Mouse (Mus musculus) heart, postnatal 0 days (tissue): ENCODE data around the gene St3gal3. TPM values are rescaled to one million over a fixed set of nuclear protein-coding genes. Genes with fewer than 3 reads are reported as not detected.

ENCODE experiments used
- ATAC-seq: fragments of 200-750 bp; cut with Nextera tagmentation; 2 replicates; pipeline ENCODE4 v1.8.0; 2017; ENCODE audit warnings: low read depth, moderate number of reproducible peaks, moderate library complexity; ENCODE audit not compliant: insufficient read depth
- DNase-seq: peaks from one replicate; pipeline ENCODE4 v3.0.0-alpha.2; 2016; ENCODE audit warnings: low spot score
- H3K27ac ChIP-seq: fragments of 300-500 bp; sonication (generic); 2 replicates; pipeline ENCODE4 v1.5.1; 2014; ENCODE audit warnings: low read depth, mild to moderate bottlenecking
- H3K27me3 ChIP-seq: fragments of 300-500 bp; sonication (generic); 2 replicates; pipeline ENCODE4 v1.6.1; 2014; ENCODE audit warnings: low read length, mixed read lengths; ENCODE audit not compliant: control insufficient read depth, insufficient read depth
- H3K36me3 ChIP-seq: fragments of 300-500 bp; sonication (generic); replicated peaks from 2 replicates; pipeline ENCODE4 v1.6.1; 2014; ENCODE audit warnings: low read length, mixed read lengths; ENCODE audit not compliant: control insufficient read depth, insufficient read depth
- H3K4me1 ChIP-seq: fragments of 300-500 bp; sonication (generic); 2 replicates; pipeline ENCODE4 v1.6.1; 2014; ENCODE audit warnings: antibody characterized with exemption; ENCODE audit not compliant: control insufficient read depth, insufficient read depth
- H3K4me2 ChIP-seq: fragments of 300-500 bp; sonication (generic); 2 replicates; pipeline ENCODE4 v1.6.1; 2014; ENCODE audit warnings: low read depth, mild to moderate bottlenecking, low read length, moderate library complexity
- H3K4me3 ChIP-seq: fragments of 300-500 bp; sonication (generic); 2 replicates; pipeline ENCODE4 v1.5.1; 2014; ENCODE audit warnings: low read depth, low read length
- H3K9ac ChIP-seq: fragments of 300-500 bp; sonication (generic); replicated peaks from 2 replicates; pipeline ENCODE4 v1.6.1; 2014; ENCODE audit warnings: low read depth, low read length, mixed read lengths
- H3K9me3 ChIP-seq: fragments of 300-500 bp; sonication (generic); replicated peaks from 2 replicates; pipeline ENCODE4 v1.6.1; 2016; ENCODE audit warnings: low read length; ENCODE audit not compliant: control insufficient read depth
- CTCF ChIP-seq: IDR thresholded peaks from 2 replicates; pipeline ENCODE4 v1.5.1; 2016; ENCODE audit warnings: antibody characterized with exemption, control low read depth, low read depth
- EP300 ChIP-seq: IDR thresholded peaks from 2 replicates; pipeline ENCODE4 v1.6.1; 2016; ENCODE audit warnings: antibody characterized with exemption, low read depth
- WGBS: fragments of 180-500 bp; shearing (Covaris S2); extraction: QIAGEN DNeasy Blood & Tissue Kit; methylation state at CpG from one replicate; pipeline ENCODE4 v1.1.7; 2014; 5-methylcytosine and 5-hydroxymethylcytosine counted together
- polyA plus RNA-seq: library from polyadenylated mRNA; unstranded; fragments of >200 nt; fragmentation: Nextera tagmentation; extraction: Ambion mirVana; gene quantifications from 2 replicates; pipeline ENCODE4 v1.2.1, GENCODE M21; 2015
- total RNA-seq: library from RNA; depleted of rRNA; stranded (reverse); fragments of >200 nt; gene quantifications from 2 replicates; pipeline ENCODE4 v1.2.3, GENCODE M21; 2014; ENCODE audit warnings: low replicate concordance

St3gal3 gene
- total and polyA plus RNA-seq, 2 experiments from 2014 or later: 8.2 to 44.5 TPM

DNA sequence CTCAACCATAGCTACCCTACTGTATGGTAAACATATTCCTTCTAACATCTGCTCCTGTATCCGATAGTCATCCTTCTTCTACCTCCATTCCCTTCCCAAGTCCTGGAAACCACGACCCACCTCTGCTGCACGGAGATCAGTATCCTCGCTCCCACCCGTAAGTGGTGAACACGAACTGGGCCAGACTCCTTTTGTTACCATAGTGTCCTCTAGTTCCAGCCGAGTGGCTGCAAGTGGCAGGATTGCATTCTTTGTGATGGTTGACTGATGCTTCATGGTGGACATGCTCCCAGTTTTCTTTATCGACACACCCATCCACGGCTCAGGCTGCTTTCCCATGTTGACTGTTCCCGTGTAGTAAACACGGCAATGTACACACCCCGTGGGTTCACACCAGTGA lies 144.9 kb downstream of the St3gal3 start:
- no peaks in the 10 kb centered on the region for H3K27me3 ChIP-seq
- no peak for TF ChIP-seq EP300
- 87% methylated on average over 12 of the region's 12 CpGs for whole genome bisulfite sequencing
- DNase-seq: no peak
- no peak overlapping the region for H3K4me3 ChIP-seq
- H3K4me2 ChIP-seq: no peak overlapping the region
- peaks cover 37% of the 10 kb centered on the region for H3K4me1 ChIP-seq
- no peaks in the 10 kb centered on the region for H3K36me3 ChIP-seq
- no peak for ATAC-seq
- no peak overlapping the region for H3K27ac ChIP-seq
- no peak overlapping the region for H3K9ac ChIP-seq
- no peaks in the 10 kb centered on the region for H3K9me3 ChIP-seq

DNA sequence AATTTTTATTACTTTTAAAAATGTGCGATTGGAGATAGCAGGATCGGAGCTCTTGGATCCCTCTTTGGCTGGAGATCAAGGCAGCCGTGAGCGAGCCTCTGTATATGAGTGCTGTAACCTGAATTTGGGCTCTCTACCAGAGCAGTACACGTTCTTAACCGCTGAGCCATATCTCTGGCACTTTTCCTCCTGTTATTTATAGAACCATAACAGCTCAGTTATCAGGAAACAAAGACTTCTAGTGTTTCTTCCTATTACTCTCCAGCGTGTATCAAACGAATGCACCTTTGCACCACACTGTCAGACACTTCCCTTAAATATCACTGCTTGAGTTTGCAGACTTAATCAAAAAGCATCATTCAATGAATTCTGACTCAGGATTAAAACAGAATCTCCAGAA lies 147.9 kb downstream of the St3gal3 start:
- Histone ChIP-seq H3K36me3 (no peaks in the 10 kb centered on the region), H3K27me3 (no peaks in the 10 kb centered on the region), H3K4me1 (peaks cover 60% of the 10 kb centered on the region), H3K9me3 (no peaks in the 10 kb centered on the region), H3K27ac (peak overlapping the region; percentile 55; the same call in 1 of the 2 replicates), H3K9ac (no peak overlapping the region), H3K4me2 (peak overlapping the region; percentile 42), H3K4me3 (no peak overlapping the region)
- no peak for TF ChIP-seq CTCF
- no peak for TF ChIP-seq EP300
- peak; percentile 58 for ATAC-seq
- 4% methylated on average over 8 of the region's 8 CpGs for WGBS
- peak; percentile 82 for DNase-seq

DNA sequence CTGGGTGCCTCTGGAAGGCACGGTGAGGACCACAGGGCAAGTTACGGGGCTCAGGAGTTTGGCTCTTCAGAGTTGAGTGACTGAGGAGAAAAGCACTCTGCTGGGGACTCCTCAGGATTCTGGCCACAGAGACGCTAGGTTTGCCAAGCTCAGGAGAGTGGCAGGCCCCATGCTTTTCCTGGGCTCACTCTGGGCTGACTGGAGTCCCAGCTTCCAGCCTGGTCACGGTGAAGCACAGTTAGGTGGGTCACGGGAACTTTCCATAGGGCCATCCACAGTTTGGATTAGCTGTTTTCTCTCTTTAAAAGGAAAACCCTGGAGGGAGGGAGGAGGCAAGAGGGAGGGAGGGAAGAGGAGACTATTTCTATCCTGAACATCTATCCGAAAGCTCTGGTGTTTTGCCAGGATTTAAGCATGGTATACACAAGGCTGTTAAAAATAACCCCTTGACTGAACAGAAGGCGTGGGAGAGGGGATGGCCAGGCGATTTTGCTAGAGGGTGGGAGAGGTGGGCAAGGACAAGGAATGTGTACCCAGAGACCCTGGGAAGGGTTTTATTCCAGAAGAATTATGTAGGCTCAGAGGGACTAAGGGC lies 149.6 kb downstream of the St3gal3 start:
- no peaks in the 10 kb centered on the region for H3K9me3 ChIP-seq
- WGBS: 21% methylated on average over 8 of the region's 8 CpGs
- H3K4me3 ChIP-seq: no peak overlapping the region
- no peak overlapping the region for H3K9ac ChIP-seq
- no peaks in the 10 kb centered on the region for H3K36me3 ChIP-seq
- H3K4me1 ChIP-seq: peaks cover 50% of the 10 kb centered on the region
- ATAC-seq (peak; percentile 71), DNase-seq (peak; percentile 73)
- TF ChIP-seq CTCF (no peak), EP300 (no peak)
- H3K27ac ChIP-seq: peak overlapping the region; percentile 80
- peak overlapping the region; percentile 6; the same call in 1 of the 2 replicates for H3K4me2 ChIP-seq
- H3K27me3 ChIP-seq: no peaks in the 10 kb centered on the region

DNA sequence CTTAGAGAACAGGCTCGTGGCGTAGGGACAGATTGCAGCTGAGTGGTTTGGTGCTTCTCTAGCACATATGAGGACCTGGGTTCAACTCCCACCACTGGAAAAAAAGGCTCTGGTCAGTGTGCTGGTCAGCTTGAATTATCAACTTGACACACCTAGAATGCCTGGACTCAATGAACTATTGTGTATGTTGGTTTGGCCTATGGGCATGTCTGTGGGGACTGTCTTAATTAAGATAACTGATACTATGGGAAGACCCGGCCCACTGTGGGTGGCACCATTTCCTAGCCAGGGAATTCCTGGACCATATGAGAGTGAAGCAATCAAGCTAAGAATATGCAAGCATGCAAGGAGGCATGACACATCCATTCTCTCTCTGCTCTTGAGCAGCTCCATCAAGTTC lies 150.5 kb downstream of the St3gal3 start:
- WGBS: 93% methylated on average over 3 of the region's 3 CpGs
- no peaks in the 10 kb centered on the region for H3K27me3 ChIP-seq
- H3K36me3 ChIP-seq: no peaks in the 10 kb centered on the region
- DNase-seq (no peak), ATAC-seq (no peak)
- no peak overlapping the region for H3K4me3 ChIP-seq
- H3K9me3 ChIP-seq: no peaks in the 10 kb centered on the region
- no peak overlapping the region for H3K4me2 ChIP-seq
- no peak overlapping the region for H3K9ac ChIP-seq
- TF ChIP-seq EP300: no peak
- TF ChIP-seq CTCF: no peak
- peaks cover 50% of the 10 kb centered on the region for H3K4me1 ChIP-seq
- 0 out of 2 replicates have a peak overlapping the region, but pooled peaks have one; percentile 80 for H3K27ac ChIP-seq

DNA sequence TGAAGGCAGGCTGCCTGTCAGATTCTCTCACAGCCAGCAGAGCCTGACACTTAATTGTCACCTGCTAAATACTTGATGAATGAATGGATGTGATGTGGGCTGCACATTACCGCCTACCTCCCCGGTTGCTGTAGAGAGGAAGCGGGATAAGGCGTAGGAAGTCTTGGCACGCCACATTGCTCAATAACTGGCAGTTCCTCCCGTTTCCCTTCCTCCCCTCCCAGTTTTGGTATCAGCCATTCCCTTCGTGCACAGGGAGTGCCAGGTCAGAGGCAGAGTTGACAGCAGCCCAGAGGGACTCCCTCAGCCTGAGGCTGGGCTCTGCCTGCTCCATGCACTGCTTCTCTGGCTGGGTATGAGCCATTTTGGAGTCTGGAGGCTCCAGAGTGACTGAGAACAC lies 152.0 kb downstream of the St3gal3 start:
- peak; percentile 57 for DNase-seq
- Histone ChIP-seq H3K4me3 (no peak overlapping the region), H3K4me2 (no peak overlapping the region), H3K9me3 (no peaks in the 10 kb centered on the region), H3K9ac (no peak overlapping the region), H3K27ac (peak overlapping the region; percentile 26; the same call in 1 of the 2 replicates), H3K36me3 (no peaks in the 10 kb centered on the region), H3K4me1 (peaks cover 52% of the 10 kb centered on the region), H3K27me3 (no peaks in the 10 kb centered on the region)
- 21% methylated on average over 7 of the region's 7 CpGs for WGBS
- peak; percentile 55 for ATAC-seq
- TF ChIP-seq EP300 (no peak), CTCF (no peak)

DNA sequence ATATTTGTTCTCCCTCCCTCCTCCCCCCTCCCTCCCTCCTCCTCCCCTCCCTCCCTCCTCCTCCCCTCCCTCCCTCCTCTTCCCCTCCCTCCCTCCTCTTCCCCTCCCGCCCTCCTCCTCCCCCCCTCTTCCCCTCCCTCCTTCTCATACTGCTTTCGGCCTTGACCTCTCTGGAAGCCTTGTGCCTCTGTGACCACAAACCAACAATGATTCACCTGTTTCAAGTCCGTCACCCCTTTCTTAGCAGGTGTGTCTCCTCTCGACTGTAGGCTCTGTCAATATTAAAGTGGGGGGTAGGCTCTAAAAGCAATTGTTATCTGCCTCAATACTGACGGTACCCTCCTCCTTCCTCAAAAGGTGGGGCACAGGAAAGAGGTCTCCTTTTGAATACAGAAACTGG lies 153.2 kb downstream of the St3gal3 start:
- Histone ChIP-seq H3K27me3 (no peaks in the 10 kb centered on the region), H3K27ac (no peak overlapping the region), H3K4me3 (no peak overlapping the region), H3K9ac (no peak overlapping the region), H3K9me3 (no peaks in the 10 kb centered on the region), H3K36me3 (no peaks in the 10 kb centered on the region), H3K4me2 (no peak overlapping the region), H3K4me1 (peaks cover 52% of the 10 kb centered on the region)
- DNase-seq (no peak), ATAC-seq (no peak)
- 86% methylated on average over 4 of the region's 5 CpGs for WGBS
- no peak for TF ChIP-seq EP300
- no peak for TF ChIP-seq CTCF
